11 mouse cellular contexts compared by ENCODE assay signal in genomic region chr2:31640609-31641507, GRCm38 (mm10). TPM values are rescaled to one million over a fixed set of nuclear protein-coding genes. Genes with fewer than 3 reads are reported as not detected.
A peak's percentile ranks its signal among the peaks of the same experiment; 100 is the strongest.
DNase-seq lines count a peak whose midpoint lies in the region; ATAC-seq lines count a peak whose summit lies in the region.
"Had no signal": no experiment of that assay in that cellular context is flagged by ENCODE, and none has a peak within 500 bp of the region (broad histone marks: within the 10 kb centered on the region; RNA-seq: fewer than 3 reads in every experiment).

No protein-coding gene starts in this region.

- intact Hi-C loops in gastrocnemius, postnatal 36 days (cut with DNase I), result no loop called here

- H3K9ac ChIP-seq in midbrain, embryonic 13.5 days (replicated peaks), result peak overlapping the region; percentile 49; the same call in 1 of the 2 replicates

- H3K4me2 ChIP-seq in midbrain, embryonic 13.5 days (replicated peaks), result peak overlapping the region; percentile 59

- ATAC-seq in granulocyte monocyte progenitor cell, adult 5-6 weeks (replicated peaks; ENCODE audit: poor library complexity, severe bottlenecking), result 0 out of 2 replicates have a peak, but pooled peaks have one; percentile 12
- peak; percentile 37 for ATAC-seq in midbrain, embryonic 13.5 days

- H3K27me3 ChIP-seq in midbrain, embryonic 13.5 days, result peaks cover 97% of the 10 kb centered on the region

- 0 out of 2 replicates have a peak, but pooled peaks cover 3% of the 10 kb centered on the region for H3K36me3 ChIP-seq in midbrain, embryonic 13.5 days

- no peaks in the 10 kb centered on the region; the same call in 1 of the 2 replicates for H3K4me1 ChIP-seq in brown adipose tissue, adult 24 weeks (ENCODE audit: control insufficient read depth, insufficient read depth, insufficient read length, low read length)
- peaks cover 74% of the 10 kb centered on the region for H3K4me1 ChIP-seq in midbrain, embryonic 13.5 days (replicated peaks)

- DNase-seq in gastrocnemius, postnatal 10 days, result peak; percentile 15
- no peak for DNase-seq in gastrocnemius, postnatal 36 days
- DNase-seq in ovary, postnatal 36 days (ENCODE audit: low spot score), result no peak
- DNase-seq in left cerebral cortex, adult 18-20 months (ENCODE audit: low spot score in 2 of 2), result no peak
- DNase-seq in cerebellum, postnatal 25 days, result no peak
- DNase-seq: kidney, postnatal 10 days had no signal

- WGBS in midbrain, embryonic 13.5 days, result under 1% methylated on average over 48 of the region's 48 CpGs

- no peaks in the 10 kb centered on the region for H3K9me3 ChIP-seq in midbrain, embryonic 13.5 days

- no peak overlapping the region for H3K27ac ChIP-seq in brown adipose tissue, adult 24 weeks (replicated peaks; ENCODE audit: low read depth, low read length)
- H3K27ac ChIP-seq in midbrain, embryonic 13.5 days, result peak overlapping the region; percentile 36; the same call in 1 of the 2 replicates
- H3K27ac ChIP-seq: macrophage had no signal

- H3K4me3 ChIP-seq in brown adipose tissue, adult 24 weeks (ENCODE audit: insufficient read depth, low read depth, low read length), result peak overlapping the region; percentile 33
- H3K4me3 ChIP-seq in midbrain, embryonic 13.5 days (replicated peaks), result peak overlapping the region; percentile 40

RNA-seq across cellular contexts. Expression of gene Prdm12, which starts 1.0 kb away (rescaled TPM):
- total RNA-seq in gastrocnemius, postnatal 10 days (2021), result not detected
- not detected for total RNA-seq in gastrocnemius, postnatal 36 days (2021)
- polyA plus RNA-seq in brown adipose tissue, adult 24 weeks (2012; ENCODE audit: insufficient read depth, insufficient read length, missing spikeins), result not detected in 2 replicates
- not detected in 2 replicates for total RNA-seq in granulocyte monocyte progenitor cell, adult 5-6 weeks (2014; fragmentation: Nextera tagmentation)
- total RNA-seq in granulocyte monocyte progenitor cell, adult 5-6 weeks (2017), result not detected in 2 replicates
- polyA plus RNA-seq in midbrain, embryonic 13.5 days (2015; fragmentation: Nextera tagmentation; extraction: Ambion mirVana), result 4.0 and 8.5 TPM in 2 replicates
- under 1 TPM; 0.14 to 0.26 TPM for total RNA-seq in left cerebral cortex, adult 18-20 months (2021)
- polyA plus RNA-seq: macrophage; urinary bladder, adult 2 months had no signal

RNA-seq across cellular contexts. Expression of gene Exosc2, which starts 29.7 kb away (rescaled TPM):
- total RNA-seq in gastrocnemius, postnatal 10 days (2021), result 10 to 100 TPM; 12.9 to 13.9 TPM
- 1 to 10 TPM; 6.1 to 7.5 TPM for total RNA-seq in gastrocnemius, postnatal 36 days (2021)
- 8.3 and 9.2 TPM in 2 replicates for polyA plus RNA-seq in brown adipose tissue, adult 24 weeks (2012; ENCODE audit: insufficient read depth, insufficient read length, missing spikeins)
- total RNA-seq in granulocyte monocyte progenitor cell, adult 5-6 weeks (2014; fragmentation: Nextera tagmentation), result 58.1 and 68.7 TPM in 2 replicates
- 59.2 and 59.7 TPM in 2 replicates for total RNA-seq in granulocyte monocyte progenitor cell, adult 5-6 weeks (2017)
- 45.7 and 49.1 TPM in 2 replicates for polyA plus RNA-seq in midbrain, embryonic 13.5 days (2015; fragmentation: Nextera tagmentation; extraction: Ambion mirVana)
- 10 to 100 TPM; 19.5 to 24.2 TPM for total RNA-seq in left cerebral cortex, adult 18-20 months (2021)

RNA-seq across cellular contexts. Expression of gene Abl1, which starts 47.3 kb away (rescaled TPM):
- total RNA-seq in gastrocnemius, postnatal 10 days (2021), result 10 to 100 TPM; 39.2 to 51.8 TPM
- total RNA-seq in gastrocnemius, postnatal 36 days (2021), result 10 to 100 TPM; 21.9 to 22.3 TPM
- 9.7 and 11.9 TPM in 2 replicates for polyA plus RNA-seq in brown adipose tissue, adult 24 weeks (2012; ENCODE audit: insufficient read depth, insufficient read length, missing spikeins)
- 41.9 and 65.4 TPM in 2 replicates for total RNA-seq in granulocyte monocyte progenitor cell, adult 5-6 weeks (2014; fragmentation: Nextera tagmentation)
- total RNA-seq in granulocyte monocyte progenitor cell, adult 5-6 weeks (2017), result 21.0 and 24.5 TPM in 2 replicates
- polyA plus RNA-seq in midbrain, embryonic 13.5 days (2015; fragmentation: Nextera tagmentation; extraction: Ambion mirVana), result 25.3 and 27.0 TPM in 2 replicates
- 10 to 100 TPM; 39.2 to 39.9 TPM for total RNA-seq in left cerebral cortex, adult 18-20 months (2021)
